Mouse (Mus musculus): Measurements from ENCODE around the gene Hsd17b1.

DNA sequence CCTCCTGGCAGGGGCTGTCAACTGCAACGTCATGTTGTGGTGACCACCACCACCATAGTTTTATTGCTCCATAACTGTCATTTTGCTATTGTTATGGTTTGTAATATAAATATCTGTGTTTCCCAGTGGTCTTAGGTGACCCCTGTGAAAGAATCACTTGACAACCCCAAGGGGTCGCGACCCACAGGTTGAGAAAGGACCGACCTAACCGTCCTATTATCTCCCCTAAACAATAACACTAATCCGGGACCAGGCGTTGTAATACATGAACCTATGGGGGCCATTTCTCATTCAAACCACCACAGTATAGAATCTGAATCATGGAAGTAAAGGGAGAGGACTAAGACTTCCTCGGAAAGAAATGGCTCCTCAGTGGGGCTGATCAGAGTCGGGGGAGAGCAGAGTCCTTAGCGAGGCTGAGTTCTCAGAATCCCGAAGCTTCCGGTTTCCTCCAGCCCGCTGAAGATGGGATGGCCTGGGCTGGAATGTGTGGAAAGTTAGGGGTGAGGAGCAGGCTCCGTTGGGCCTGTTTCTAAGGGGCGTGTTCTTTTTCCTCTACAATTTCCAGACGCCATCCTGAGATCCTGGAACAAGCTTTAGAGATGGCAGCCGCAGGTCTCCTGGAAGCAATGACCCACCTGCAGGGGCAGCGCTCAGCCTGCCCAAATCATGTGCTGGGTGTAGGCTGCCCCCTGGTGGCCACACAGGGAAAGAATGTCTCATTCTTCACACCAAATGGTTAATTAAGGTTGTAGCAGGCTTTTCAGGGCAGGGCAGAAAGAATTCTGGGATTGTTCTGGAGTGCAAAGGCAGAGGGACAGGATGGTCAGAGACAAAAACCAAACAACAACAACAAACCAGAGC is 11.4 kb upstream of the Hsd17b1 start:
- TF ChIP-seq POLR2A (IDR thresholded peaks at IDR 0.05; ENCODE audit: borderline replicate concordance, extremely low read depth, low read depth, low read length) = no peak
- TF ChIP-seq CTCF (IDR thresholded peaks at IDR 0.05; ENCODE audit: insufficient read depth, low read length) = peak; percentile 82
